Mouse (Mus musculus) embryonic stem cell, embryonic (primary cell): Measurements from ENCODE around the gene Dnph1.

Source experiments
- CTCF ChIA-PET, 4 experiments: fragments of 300-600 bp in 2 of 4; fragments of 350-600 bp in 2 of 4; sonication (Branson Sonifier 250); formaldehyde crosslinking; loops; one replicate each; lab custom pipeline; 2022; ENCODE audit warnings: inconsistent platforms in 2 of 4; lab: Charles Lee
- POLR2A ChIA-PET, 4 experiments: fragments of 300-600 bp in 2 of 4; fragments of 350-600 bp in 2 of 4; sonication (Branson Sonifier 250); formaldehyde crosslinking; loops; one replicate each; lab custom pipeline; 2022; ENCODE audit warnings: antibody characterized with exemption in 4 of 4, inconsistent platforms in 1 of 4; lab: Charles Lee

Gene Dnph1

GRCm38 (mm10) chr17:46521963-46522668 lies 25.6 kb downstream of the Dnph1 start:
- CTCF ChIA-PET, result interaction anchor here (0.5 to 3.2 kb wide), 37 partner anchors 10 to 452 kb away, joined by 3 to 18 read pairs (median 4); partner anchors contain the start of genes Tbcc (in 2 of the 4), Cnpy3 (in 1 of the 4), Crip3 (in 1 of the 4) and Cul9 (in 1 of the 4)
- POLR2A ChIA-PET, result interaction anchor here (0.5 to 2.3 kb wide), 19 partner anchors 11 to 368 kb away, joined by 3 to 9 read pairs (median 3); partner anchors contain the start of genes Cnpy3 (in 1 of the 4), Dnph1 (in 1 of the 4), Ppp2r5d (in 1 of the 4) and Tbcc (in 1 of the 4)

GRCm38 (mm10) chr17:46525065-46525464 lies 28.6 kb downstream of the Dnph1 start:
- ChIA-PET CTCF (interaction anchor here (0.6 to 3.3 kb wide), 42 partner anchors 8 to 649 kb away, joined by 3 to 21 read pairs (median 4); partner anchors contain the start of genes Cul9 (in 1 of the 4) and Dnph1 (in 1 of the 4)), POLR2A (interaction anchor here in 3 of 4 experiments (0.5 to 1.5 kb wide), 7 partner anchors 13 to 180 kb away, joined by 3 to 5 read pairs (median 3); partner anchors contain the start of genes Cul9 (in 1 of the 3), Dnph1 (in 1 of the 3) and Ppp2r5d (in 1 of the 3))

- ChIA-PET POLR2A (interaction anchor here in 3 of 4 experiments (0.5 to 1.5 kb wide), 9 partner anchors 13 to 758 kb away, joined by 3 to 5 read pairs (median 3); partner anchors contain the start of genes Cul9 (in 1 of the 3), Dnph1 (in 1 of the 3) and Ppp2r5d (in 1 of the 3)), CTCF (interaction anchor here (0.5 to 3.3 kb wide), 56 partner anchors 8 to 649 kb away, joined by 3 to 21 read pairs (median 4); partner anchors contain the start of genes Cul9 (in 2 of the 4), Dnph1 (in 1 of the 4), Mea1 (in 1 of the 4) and Slc22a7 (in 1 of the 4))
These were observed 29.2 kb downstream of the Dnph1 start for GRCm38 (mm10) chr17:46525579-46526307.

- CTCF ChIA-PET, result interaction anchor here (0.6 to 1.5 kb wide), 4 partner anchors 9 to 93 kb away, joined by 3 to 8 read pairs (median 3); no protein-coding TSS in a partner anchor
- POLR2A ChIA-PET, result interaction anchor here in 1 of 4 experiments (1.1 kb wide), 2 partner anchors 9 to 140 kb away, joined by 3 read pairs; no protein-coding TSS in a partner anchor
These were observed 47.1 kb downstream of the Dnph1 start for GRCm38 (mm10) chr17:46543661-46544060.

GRCm38 (mm10) chr17:46545813-46546564 lies 49.5 kb downstream of the Dnph1 start, which contains the start of gene Cul9:
Gene Cul9, minus strand, starts transcription at chr17:46546388.
- ChIA-PET CTCF (interaction anchor here in 3 of 4 experiments (0.6 to 2.1 kb wide), 11 partner anchors 9 to 363 kb away, joined by 3 to 7 read pairs (median 3); partner anchors contain the start of genes Ppp2r5d (in 1 of the 3) and Ptk7 (in 1 of the 3)), POLR2A (interaction anchor here in 3 of 4 experiments (0.6 to 3.2 kb wide), 18 partner anchors 8 to 343 kb away, joined by 3 to 16 read pairs (median 3); partner anchors contain the start of genes Abcc10 (in 1 of the 3), Dnph1 (in 1 of the 3), Klc4 (in 1 of the 3) and Mrpl2 (in 1 of the 3))

- CTCF ChIA-PET, result interaction anchor here in 3 of 4 experiments (0.5 to 2.1 kb wide), 10 partner anchors 10 to 216 kb away, joined by 3 to 21 read pairs (median 4); partner anchors contain the start of gene Ptk7 (in 1 of the 3)
- POLR2A ChIA-PET, result interaction anchor here in 2 of 4 experiments (0.7 to 3.2 kb wide), 13 partner anchors 8 to 299 kb away, joined by 3 to 16 read pairs (median 3); partner anchors contain the start of genes Abcc10 (in 1 of the 2), Klc4 (in 1 of the 2), Mrpl2 (in 1 of the 2) and Polr1c (in 1 of the 2)
These were observed 50.1 kb downstream of the Dnph1 start for GRCm38 (mm10) chr17:46546591-46546990.

GRCm38 (mm10) chr17:46546995-46547394 lies 50.5 kb downstream of the Dnph1 start:
- ChIA-PET POLR2A (interaction anchor here in 2 of 4 experiments (0.7 to 3.2 kb wide), 11 partner anchors 8 to 158 kb away, joined by 3 to 16 read pairs (median 3); partner anchors contain the start of genes Klc4 (in 1 of the 2), Klhdc3 (in 1 of the 2), Mrpl2 (in 1 of the 2) and Ppp2r5d (in 1 of the 2)), CTCF (interaction anchor here in 3 of 4 experiments (0.5 to 2.1 kb wide), 6 partner anchors 15 to 479 kb away, joined by 3 to 21 read pairs (median 6); no protein-coding TSS in a partner anchor)

GRCm38 (mm10) chr17:46547923-46548322 lies 51.4 kb downstream of the Dnph1 start:
- POLR2A ChIA-PET, result interaction anchor here in 1 of 4 experiments (1.0 to 3.2 kb wide), 6 partner anchors 7 to 132 kb away, joined by 3 to 16 read pairs (median 6); partner anchors contain the start of genes Dnph1, Klhdc3 and Srf
- CTCF ChIA-PET, result interaction anchor here in 3 of 4 experiments (0.6 to 2.2 kb wide), 12 partner anchors 8 to 478 kb away, joined by 3 to 9 read pairs (median 6); partner anchors contain the start of genes Dnph1 (in 1 of the 3) and Ptk7 (in 1 of the 3)

GRCm38 (mm10) chr17:46548741-46549140 lies 52.2 kb downstream of the Dnph1 start:
- CTCF ChIA-PET, result interaction anchor here (0.7 to 2.2 kb wide), 32 partner anchors 9 to 346 kb away, joined by 3 to 18 read pairs (median 4); partner anchors contain the start of genes Abcc10 (in 1 of the 4), Dnph1 (in 1 of the 4), Mea1 (in 1 of the 4) and Polh (in 1 of the 4)
- POLR2A ChIA-PET, result interaction anchor here (0.5 to 1.6 kb wide), 14 partner anchors 8 to 342 kb away, joined by 3 to 10 read pairs (median 5); partner anchors contain the start of genes 2310039H08Rik (in 1 of the 4), Ppp2r5d (in 1 of the 4), Ptk7 (in 1 of the 4) and Tbcc (in 1 of the 4)

- ChIA-PET CTCF (interaction anchor here (0.6 to 2.2 kb wide), 33 partner anchors 8 to 347 kb away, joined by 3 to 18 read pairs (median 4); partner anchors contain the start of genes Abcc10 (in 1 of the 4), Dnph1 (in 1 of the 4), Mea1 (in 1 of the 4) and Polh (in 1 of the 4)), POLR2A (interaction anchor here (0.5 to 1.6 kb wide), 16 partner anchors 8 to 305 kb away, joined by 3 to 10 read pairs (median 5); partner anchors contain the start of genes 2310039H08Rik (in 1 of the 4), Ppp2r5d (in 1 of the 4) and Ptk7 (in 1 of the 4))
These were observed 52.7 kb downstream of the Dnph1 start for GRCm38 (mm10) chr17:46549193-46549592.
